Mouse (Mus musculus) liver, embryonic 16.5 days (tissue): ENCODE measurements at regions not wholly inside any gene's neighbourhood (a gene's known extent, or its start where the extent isn't known, plus 50 kb on each side); places are given as distances from the start of the nearest gene placed in this dataset.

Source experiments
- ATAC-seq: fragments of 200-750 bp; cut with Nextera tagmentation; 2 replicates; pipeline ENCODE4 v1.8.0; 2017; ENCODE audit warnings: low read depth, mild to moderate bottlenecking, moderate number of reproducible peaks, moderate library complexity
- H3K27ac ChIP-seq: fragments of 300-500 bp; sonication (generic); 2 replicates; pipeline ENCODE4 v1.5.1; 2014; ENCODE audit warnings: mild to moderate bottlenecking, low read length
- H3K27me3 ChIP-seq: fragments of 300-500 bp; sonication (generic); 2 replicates; pipeline ENCODE4 v1.6.1; 2014; ENCODE audit warnings: low read depth, low read length, mixed read lengths; ENCODE audit not compliant: control insufficient read depth, insufficient read depth
- H3K36me3 ChIP-seq: fragments of 300-500 bp; sonication (generic); 2 replicates; pipeline ENCODE4 v1.6.1; 2014; ENCODE audit warnings: mild to moderate bottlenecking; ENCODE audit not compliant: control insufficient read depth, insufficient read depth
- H3K4me1 ChIP-seq: fragments of 300-500 bp; sonication (generic); 2 replicates; pipeline ENCODE4 v1.6.1; 2014; ENCODE audit warnings: low read depth, low read length, mixed read lengths; ENCODE audit not compliant: control insufficient read depth
- H3K4me2 ChIP-seq: fragments of 300-500 bp; sonication (generic); 2 replicates; pipeline ENCODE4 v1.6.1; 2014; ENCODE audit warnings: low read depth, low read length, mixed read lengths
- H3K4me3 ChIP-seq: fragments of 300-500 bp; sonication (generic); 2 replicates; pipeline ENCODE4 v1.5.1; 2014; ENCODE audit warnings: low read depth, mild to moderate bottlenecking, low read length
- H3K9ac ChIP-seq: fragments of 300-500 bp; sonication (generic); 2 replicates; pipeline ENCODE4 v1.6.1; 2014; ENCODE audit warnings: low read depth, low read length
- H3K9me3 ChIP-seq: fragments of 300-500 bp; sonication (generic); replicated peaks from 2 replicates; pipeline ENCODE4 v1.6.1; 2016; ENCODE audit warnings: low read length; ENCODE audit not compliant: control insufficient read depth
- WGBS: fragments of 180-500 bp; shearing (Covaris S2); extraction: QIAGEN DNeasy Blood & Tissue Kit; methylation state at CpG from one replicate; pipeline ENCODE4 v1.1.7; 2014; ENCODE audit not compliant: insufficient replicate concordance; 5-methylcytosine and 5-hydroxymethylcytosine counted together

DNA sequence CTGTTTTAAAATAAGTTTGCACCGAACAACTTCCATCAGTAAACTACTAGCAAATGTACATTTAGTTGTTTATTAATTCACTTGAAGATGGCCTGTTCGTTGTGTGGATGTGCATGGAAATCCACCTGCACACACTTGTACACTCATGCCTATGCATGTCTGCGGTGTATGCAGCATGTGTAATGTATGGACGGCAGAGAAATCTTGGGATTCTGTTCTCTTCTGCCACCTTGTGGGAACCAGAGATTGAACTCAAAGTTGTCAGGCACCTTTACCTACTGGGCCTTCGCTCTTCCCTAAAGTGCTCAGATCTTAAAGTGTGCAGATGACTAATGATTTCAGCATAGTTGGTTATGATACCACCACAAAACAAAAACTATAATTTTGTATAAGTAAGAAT, 137.4 kb downstream of the Kitl start:
- Histone ChIP-seq H3K27ac (no peak overlapping the region), H3K27me3 (no peaks in the 10 kb centered on the region), H3K9ac (no peak overlapping the region), H3K4me3 (no peak overlapping the region), H3K4me1 (no peaks in the 10 kb centered on the region), H3K4me2 (no peak overlapping the region), H3K9me3 (no peaks in the 10 kb centered on the region), H3K36me3 (no peaks in the 10 kb centered on the region)
- 44% methylated on average over 5 of the region's 5 CpGs for WGBS
- ATAC-seq, result no peak

DNA sequence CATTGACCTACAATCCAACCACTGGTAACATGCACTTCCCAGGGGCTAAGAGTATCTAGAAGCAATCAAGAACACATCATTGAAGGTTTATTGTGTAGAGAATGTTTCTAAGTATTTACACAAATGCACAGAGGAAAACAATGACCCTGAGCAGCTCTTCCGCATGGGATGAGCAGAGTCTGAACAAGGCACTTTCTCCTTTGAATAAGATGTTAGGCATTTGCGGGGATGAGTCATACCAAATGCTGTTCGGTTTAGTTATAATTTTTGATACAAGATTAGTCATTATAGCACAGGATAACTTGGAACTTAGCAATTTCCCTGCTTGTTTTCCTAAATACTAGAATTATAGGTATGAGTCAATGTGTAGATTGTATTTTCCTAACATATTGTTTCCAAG, 137.9 kb downstream of the Kitl start:
- no peak for ATAC-seq
- no peaks in the 10 kb centered on the region for H3K4me1 ChIP-seq
- H3K9me3 ChIP-seq, result no peaks in the 10 kb centered on the region
- H3K27ac ChIP-seq, result no peak overlapping the region
- H3K27me3 ChIP-seq, result no peaks in the 10 kb centered on the region
- no peak overlapping the region for H3K4me2 ChIP-seq
- WGBS, result 64% methylated on average over 3 of the region's 3 CpGs
- no peak overlapping the region for H3K4me3 ChIP-seq
- no peaks in the 10 kb centered on the region for H3K36me3 ChIP-seq
- no peak overlapping the region for H3K9ac ChIP-seq

DNA sequence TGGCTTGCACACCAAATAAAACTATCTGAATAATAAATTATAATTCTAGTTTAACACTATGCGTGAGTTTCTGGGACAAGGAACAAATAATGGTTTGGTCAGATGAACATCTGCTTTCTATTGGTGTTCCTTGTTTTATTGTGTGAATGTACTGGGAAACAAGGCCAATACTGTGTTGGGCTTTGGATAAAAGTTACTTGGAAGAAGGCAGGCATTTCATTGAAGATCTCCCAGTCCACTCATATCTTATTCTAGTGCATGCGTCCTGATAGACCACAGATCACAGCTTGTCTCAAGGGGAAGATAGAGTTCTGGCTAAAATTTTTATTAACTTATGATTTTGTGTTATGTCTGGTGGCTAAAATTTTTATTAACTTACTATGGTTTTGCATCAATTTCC, 140.1 kb downstream of the Kitl start:
- WGBS, result 61% methylated on average over 2 of the region's 2 CpGs
- Histone ChIP-seq H3K4me2 (no peak overlapping the region), H3K4me1 (no peaks in the 10 kb centered on the region), H3K27me3 (no peaks in the 10 kb centered on the region), H3K9me3 (no peaks in the 10 kb centered on the region), H3K9ac (no peak overlapping the region), H3K4me3 (no peak overlapping the region), H3K27ac (no peak overlapping the region), H3K36me3 (no peaks in the 10 kb centered on the region)
- ATAC-seq, result no peak

DNA sequence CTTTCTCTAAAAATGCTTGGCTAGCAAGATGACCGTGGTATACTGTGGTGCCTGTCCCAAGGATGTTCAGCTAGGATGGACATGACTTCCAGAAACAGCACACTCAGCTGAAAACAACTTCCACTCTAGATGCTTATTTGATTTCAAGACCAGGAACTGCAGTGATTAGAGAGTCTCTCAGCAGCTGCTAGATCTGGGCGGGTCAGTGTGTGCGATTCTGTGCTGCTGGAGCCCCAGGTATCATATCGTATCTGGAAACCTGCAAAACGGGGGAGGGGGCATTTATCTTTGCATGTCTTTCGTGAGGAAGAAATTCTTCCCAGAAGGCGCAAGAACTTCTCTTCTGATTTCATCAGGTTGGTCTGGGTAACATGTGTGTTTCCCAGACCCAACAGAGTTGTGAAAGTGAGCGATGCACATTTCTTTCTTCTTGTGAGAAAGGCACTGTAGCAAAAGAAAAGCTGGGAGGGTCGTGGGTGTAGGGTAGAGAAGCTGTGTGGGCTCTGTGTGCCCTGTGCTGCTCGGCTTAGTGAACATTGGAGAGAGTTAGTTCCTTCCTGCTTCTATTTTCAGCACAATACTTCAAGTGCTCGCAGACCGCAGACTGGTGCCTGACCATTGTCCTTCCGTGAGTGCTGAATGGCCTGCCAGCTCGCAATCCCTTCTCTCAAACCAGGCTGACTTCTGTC, 144.6 kb downstream of the Kitl start:
- H3K36me3 ChIP-seq, result no peaks in the 10 kb centered on the region
- H3K27me3 ChIP-seq, result no peaks in the 10 kb centered on the region
- no peaks in the 10 kb centered on the region for H3K4me1 ChIP-seq
- 22% methylated on average over 14 of the region's 14 CpGs for WGBS
- H3K27ac ChIP-seq, result no peak overlapping the region
- no peak overlapping the region for H3K9ac ChIP-seq
- H3K4me2 ChIP-seq, result peak overlapping the region; percentile 30; the same call in 1 of the 2 replicates
- peak overlapping the region; percentile 6; the same call in 1 of the 2 replicates for H3K4me3 ChIP-seq
- H3K9me3 ChIP-seq, result no peaks in the 10 kb centered on the region
- peak; percentile 45; the same call in 1 of the 2 replicates for ATAC-seq

DNA sequence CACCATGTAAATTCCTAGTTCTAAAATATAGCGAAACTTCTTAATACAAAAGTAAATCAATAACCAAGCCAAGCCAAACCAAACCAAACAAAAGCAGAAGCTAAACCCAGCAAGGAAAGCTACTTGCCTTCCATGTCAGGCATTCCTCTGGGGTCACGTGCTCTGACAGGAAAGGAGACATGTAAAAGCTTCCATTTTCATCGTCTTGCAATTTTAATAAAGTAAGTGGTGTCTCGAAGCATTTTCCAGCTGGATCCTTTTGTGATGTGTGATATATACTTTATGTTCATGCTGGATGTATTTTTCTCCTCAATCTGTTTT, 145.1 kb downstream of the Kitl start:
- Histone ChIP-seq H3K9ac (no peak overlapping the region), H3K27ac (no peak overlapping the region), H3K4me2 (peak overlapping the region; percentile 30; the same call in 1 of the 2 replicates), H3K4me1 (no peaks in the 10 kb centered on the region), H3K4me3 (no peak overlapping the region), H3K27me3 (no peaks in the 10 kb centered on the region), H3K36me3 (no peaks in the 10 kb centered on the region), H3K9me3 (no peaks in the 10 kb centered on the region)
- no peak for ATAC-seq
- 14% methylated on average over 4 of the region's 4 CpGs for WGBS

DNA sequence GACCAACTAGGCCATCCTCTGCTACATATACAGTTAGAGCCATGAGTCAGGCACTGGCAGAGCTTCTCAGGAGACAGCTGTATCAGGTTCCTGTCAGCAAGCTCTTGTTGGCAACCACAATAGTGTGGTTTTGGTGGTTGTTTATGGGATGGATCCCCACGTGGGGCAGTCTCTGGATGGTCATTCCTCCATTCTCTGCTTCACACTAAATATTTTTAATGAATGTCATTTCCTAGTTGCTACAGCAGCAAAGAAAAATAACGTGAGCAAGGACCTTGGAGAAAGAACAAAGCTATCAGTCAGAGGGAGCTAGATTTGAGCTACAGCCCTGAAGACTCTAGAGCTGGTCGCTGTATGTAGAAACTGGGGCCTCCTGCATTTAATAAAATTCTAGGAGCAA, 145.7 kb downstream of the Kitl start:
- no peaks in the 10 kb centered on the region for H3K4me1 ChIP-seq
- H3K27ac ChIP-seq, result no peak overlapping the region
- ATAC-seq, result no peak
- no peaks in the 10 kb centered on the region for H3K36me3 ChIP-seq
- no peaks in the 10 kb centered on the region for H3K9me3 ChIP-seq
- H3K9ac ChIP-seq, result no peak overlapping the region
- 34% methylated on average over 3 of the region's 3 CpGs for WGBS
- no peaks in the 10 kb centered on the region for H3K27me3 ChIP-seq
- no peak overlapping the region for H3K4me3 ChIP-seq
- H3K4me2 ChIP-seq, result no peak overlapping the region

DNA sequence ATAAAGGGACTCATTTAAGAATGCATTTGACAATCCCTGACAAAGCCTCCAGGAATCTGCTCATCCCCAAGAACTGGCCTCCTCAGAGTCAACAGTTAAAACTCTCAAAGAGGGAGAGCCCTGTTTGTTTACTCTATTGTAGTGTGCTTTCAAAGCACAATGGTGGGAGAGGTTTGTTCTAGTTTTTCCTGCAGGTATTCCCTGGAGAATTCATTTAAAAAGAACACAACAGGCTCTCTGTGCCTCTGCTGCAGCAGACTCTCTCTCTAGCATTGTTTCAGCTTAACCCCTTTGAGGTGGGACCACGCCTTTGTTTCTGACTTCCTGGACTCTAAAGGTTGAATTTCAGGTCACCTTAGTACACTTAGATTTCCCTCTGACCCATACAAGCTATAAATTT, 149.1 kb downstream of the Kitl start:
- Histone ChIP-seq H3K4me1 (no peaks in the 10 kb centered on the region), H3K4me2 (no peak overlapping the region), H3K27me3 (no peaks in the 10 kb centered on the region), H3K9me3 (no peaks in the 10 kb centered on the region), H3K9ac (no peak overlapping the region), H3K27ac (no peak overlapping the region), H3K36me3 (no peaks in the 10 kb centered on the region), H3K4me3 (no peak overlapping the region)
- 27% methylated on average over 1 of the region's 1 CpGs for WGBS
- no peak for ATAC-seq

DNA sequence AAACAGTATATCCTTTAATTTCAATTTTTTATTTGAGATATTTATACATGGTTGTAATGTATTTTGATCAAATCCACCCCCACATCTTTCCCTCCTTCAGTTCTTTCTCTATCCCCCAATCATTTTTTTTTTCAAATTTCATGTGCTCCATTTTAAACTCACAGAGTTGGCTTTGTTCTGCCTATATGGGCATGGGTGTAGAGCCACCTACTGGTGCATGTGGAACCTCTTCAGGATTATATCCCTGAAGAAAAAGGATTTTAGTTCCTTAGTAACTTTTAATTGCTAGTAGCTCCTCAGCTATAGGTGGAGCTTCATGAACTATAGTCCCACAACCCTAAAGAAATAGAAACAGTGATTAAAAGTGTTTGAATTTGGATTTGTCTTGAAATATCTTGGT, 155.4 kb downstream of the Kitl start:
- Histone ChIP-seq H3K9ac (no peak overlapping the region), H3K4me1 (no peaks in the 10 kb centered on the region), H3K27ac (no peak overlapping the region), H3K36me3 (no peaks in the 10 kb centered on the region), H3K9me3 (no peaks in the 10 kb centered on the region), H3K27me3 (no peaks in the 10 kb centered on the region), H3K4me3 (no peak overlapping the region), H3K4me2 (no peak overlapping the region)
- ATAC-seq, result no peak

DNA sequence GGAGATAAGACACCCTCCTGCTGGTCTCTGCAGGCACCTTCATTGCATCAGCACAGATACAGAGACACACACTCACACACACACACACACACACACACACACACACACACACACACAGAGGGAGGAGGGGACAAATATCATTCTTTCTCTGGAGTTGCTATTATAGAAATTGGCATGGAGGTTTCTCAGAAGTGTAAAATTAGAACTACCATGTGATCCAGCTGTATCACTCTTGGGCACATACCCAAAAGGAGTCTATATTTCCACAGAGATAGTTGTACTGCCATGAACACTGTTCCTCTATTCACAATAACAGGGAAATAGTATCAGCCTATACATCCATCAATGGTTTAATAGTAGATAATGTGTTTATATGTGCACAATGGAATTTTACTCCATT, 137.8 kb upstream of the Gm4301 start:
- Histone ChIP-seq H3K27me3 (no peaks in the 10 kb centered on the region), H3K9me3 (no peaks in the 10 kb centered on the region), H3K36me3 (no peaks in the 10 kb centered on the region), H3K4me3 (no peak overlapping the region), H3K27ac (no peak overlapping the region), H3K9ac (no peak overlapping the region), H3K4me2 (no peak overlapping the region), H3K4me1 (no peaks in the 10 kb centered on the region)
- no peak for ATAC-seq
